Mouse (Mus musculus) lung, embryonic 14.5 days (tissue): ENCODE results near the gene Fam198a. TPM values are rescaled to one million over a fixed set of nuclear protein-coding genes. Genes with fewer than 3 reads are reported as not detected.

Experiments used
- ATAC-seq: fragments of 200-750 bp; cut with Nextera tagmentation; 2 replicates; pipeline ENCODE4 v1.8.0; 2017; ENCODE audit warnings: mild to moderate bottlenecking, moderate TSS enrichment, moderate library complexity; ENCODE audit not compliant: insufficient read depth
- DNase-seq: peaks from one replicate; pipeline ENCODE4 v3.0.0-alpha.2; 2015
- H3K27ac ChIP-seq: fragments of 300-500 bp; sonication (generic); 2 replicates; pipeline ENCODE4 v1.5.1; 2014; ENCODE audit warnings: low read depth, mild to moderate bottlenecking, moderate library complexity
- H3K27me3 ChIP-seq: fragments of 300-500 bp; sonication (generic); 2 replicates; pipeline ENCODE4 v1.6.1; 2014; ENCODE audit warnings: low read length, control low read depth; ENCODE audit not compliant: insufficient read depth
- H3K36me3 ChIP-seq: fragments of 300-500 bp; sonication (generic); 2 replicates; pipeline ENCODE4 v1.6.1; 2014; ENCODE audit warnings: control low read depth; ENCODE audit not compliant: insufficient read depth
- H3K4me1 ChIP-seq: fragments of 300-500 bp; sonication (generic); 2 replicates; pipeline ENCODE4 v1.6.1; 2014; ENCODE audit warnings: antibody characterized with exemption, control low read depth; ENCODE audit not compliant: insufficient read depth
- H3K4me2 ChIP-seq: fragments of 300-500 bp; sonication (generic); 2 replicates; pipeline ENCODE4 v1.6.1; 2014; ENCODE audit warnings: mild to moderate bottlenecking
- H3K4me3 ChIP-seq: fragments of 300-500 bp; sonication (generic); 2 replicates; pipeline ENCODE4 v1.5.1; 2014; ENCODE audit warnings: low read depth, low read length
- H3K9ac ChIP-seq: fragments of 300-500 bp; sonication (generic); 2 replicates; pipeline ENCODE4 v1.6.1; 2014
- H3K9me3 ChIP-seq: fragments of 300-500 bp; sonication (generic); 2 replicates; pipeline ENCODE4 v1.6.1; 2016; ENCODE audit warnings: low read depth, low read length, control low read depth
- CTCF ChIP-seq: IDR thresholded peaks from 2 replicates; pipeline ENCODE4 v1.5.1; 2016; ENCODE audit warnings: antibody characterized with exemption, low read depth
- WGBS: fragments of 180-500 bp; shearing (Covaris S2); extraction: QIAGEN DNeasy Blood & Tissue Kit; methylation state at CpG from one replicate; pipeline ENCODE4 v1.1.7; 2014; 5-methylcytosine and 5-hydroxymethylcytosine counted together
- polyA plus RNA-seq: library from polyadenylated mRNA; unstranded; fragments of >200 nt; fragmentation: Nextera tagmentation; extraction: Ambion mirVana; gene quantifications from 2 replicates; pipeline ENCODE4 v1.2.1, GENCODE M21; 2014

Fam198a gene
- polyA plus RNA-seq, 1 experiment from 2014 or later: 2.2 TPM

GRCm38 (mm10) chr9:121906456-121906855, 44.3 kb upstream of the Fam198a start:
- DNase-seq (no peak), ATAC-seq (no peak)
- no peak for TF ChIP-seq CTCF
- Histone ChIP-seq H3K9me3 (no peaks in the 10 kb centered on the region), H3K4me3 (no peak overlapping the region), H3K9ac (no peak overlapping the region), H3K36me3 (no peaks in the 10 kb centered on the region), H3K4me1 (no peaks in the 10 kb centered on the region), H3K27ac (no peak overlapping the region), H3K27me3 (no peaks in the 10 kb centered on the region), H3K4me2 (no peak overlapping the region)
- WGBS: 78% methylated on average over 5 of the region's 5 CpGs

GRCm38 (mm10) chr9:121907356-121908070, 43.3 kb upstream of the Fam198a start:
- Histone ChIP-seq H3K27ac (no peak overlapping the region), H3K36me3 (no peaks in the 10 kb centered on the region), H3K27me3 (no peaks in the 10 kb centered on the region), H3K9me3 (no peaks in the 10 kb centered on the region), H3K4me1 (no peaks in the 10 kb centered on the region), H3K4me2 (no peak overlapping the region), H3K4me3 (no peak overlapping the region), H3K9ac (no peak overlapping the region)
- no peak for TF ChIP-seq CTCF
- 74% methylated on average over 10 of the region's 10 CpGs for WGBS
- DNase-seq (no peak), ATAC-seq (no peak)

GRCm38 (mm10) chr9:121908321-121908720, 42.5 kb upstream of the Fam198a start:
- Histone ChIP-seq H3K4me2 (no peak overlapping the region), H3K9me3 (no peaks in the 10 kb centered on the region), H3K36me3 (no peaks in the 10 kb centered on the region), H3K4me3 (no peak overlapping the region), H3K9ac (no peak overlapping the region), H3K4me1 (no peaks in the 10 kb centered on the region), H3K27ac (no peak overlapping the region), H3K27me3 (no peaks in the 10 kb centered on the region)
- TF ChIP-seq CTCF: no peak
- DNase-seq (no peak), ATAC-seq (no peak)
- WGBS: 93% methylated on average over 17 of the region's 17 CpGs

- H3K4me3 ChIP-seq: no peak overlapping the region
- no peak for TF ChIP-seq CTCF
- no peak for DNase-seq
- H3K9me3 ChIP-seq: no peaks in the 10 kb centered on the region
- WGBS: 71% methylated on average over 6 of the region's 6 CpGs
- H3K4me2 ChIP-seq: no peak overlapping the region
- no peak overlapping the region for H3K9ac ChIP-seq
- H3K36me3 ChIP-seq: no peaks in the 10 kb centered on the region
- H3K4me1 ChIP-seq: no peaks in the 10 kb centered on the region
- H3K27ac ChIP-seq: no peak overlapping the region
- no peak for ATAC-seq
- H3K27me3 ChIP-seq: no peaks in the 10 kb centered on the region
Observed at GRCm38 (mm10) chr9:121909635-121910034, 41.2 kb upstream of the Fam198a start.

GRCm38 (mm10) chr9:121911196-121911595, 39.6 kb upstream of the Fam198a start:
- no peak overlapping the region for H3K4me3 ChIP-seq
- no peaks in the 10 kb centered on the region for H3K9me3 ChIP-seq
- H3K27ac ChIP-seq: no peak overlapping the region
- ATAC-seq (no peak), DNase-seq (no peak)
- H3K9ac ChIP-seq: no peak overlapping the region
- WGBS: 86% methylated on average over 7 of the region's 7 CpGs
- H3K36me3 ChIP-seq: no peaks in the 10 kb centered on the region
- H3K4me1 ChIP-seq: no peaks in the 10 kb centered on the region
- H3K4me2 ChIP-seq: no peak overlapping the region
- no peaks in the 10 kb centered on the region for H3K27me3 ChIP-seq
- TF ChIP-seq CTCF: no peak

GRCm38 (mm10) chr9:121912786-121913185, 38.0 kb upstream of the Fam198a start:
- ATAC-seq (no peak), DNase-seq (no peak)
- no peaks in the 10 kb centered on the region for H3K27me3 ChIP-seq
- WGBS: 84% methylated on average over 4 of the region's 4 CpGs
- no peaks in the 10 kb centered on the region for H3K36me3 ChIP-seq
- H3K4me2 ChIP-seq: no peak overlapping the region
- no peak overlapping the region for H3K27ac ChIP-seq
- TF ChIP-seq CTCF: no peak
- no peaks in the 10 kb centered on the region for H3K9me3 ChIP-seq
- no peaks in the 10 kb centered on the region for H3K4me1 ChIP-seq
- no peak overlapping the region for H3K9ac ChIP-seq
- H3K4me3 ChIP-seq: no peak overlapping the region

GRCm38 (mm10) chr9:121914226-121914757, 36.5 kb upstream of the Fam198a start:
- no peak for ATAC-seq
- Histone ChIP-seq H3K27ac (no peak overlapping the region), H3K36me3 (no peaks in the 10 kb centered on the region), H3K9me3 (no peaks in the 10 kb centered on the region), H3K4me2 (no peak overlapping the region), H3K4me1 (no peaks in the 10 kb centered on the region), H3K27me3 (no peaks in the 10 kb centered on the region), H3K9ac (no peak overlapping the region), H3K4me3 (no peak overlapping the region)
- 74% methylated on average over 8 of the region's 8 CpGs for WGBS
- no peak for DNase-seq
- TF ChIP-seq CTCF: no peak

GRCm38 (mm10) chr9:121915056-121915455, 35.7 kb upstream of the Fam198a start:
- Histone ChIP-seq H3K9ac (no peak overlapping the region), H3K4me1 (no peaks in the 10 kb centered on the region), H3K36me3 (no peaks in the 10 kb centered on the region), H3K4me3 (no peak overlapping the region), H3K27ac (no peak overlapping the region), H3K4me2 (no peak overlapping the region), H3K27me3 (no peaks in the 10 kb centered on the region), H3K9me3 (no peaks in the 10 kb centered on the region)
- WGBS: 86% methylated on average over 10 of the region's 10 CpGs
- DNase-seq: no peak
- TF ChIP-seq CTCF: no peak
- ATAC-seq: no peak
